Mouse (Mus musculus) cerebellum, postnatal 14 days (tissue): ENCODE data around the gene Prpf4.

Experiments
- DNase-seq, 2 experiments: peaks; one replicate each; pipeline ENCODE4 v3.0.0; 2021; ENCODE audit warnings: mixed read lengths in 2 of 2

Prpf4 gene

DNA sequence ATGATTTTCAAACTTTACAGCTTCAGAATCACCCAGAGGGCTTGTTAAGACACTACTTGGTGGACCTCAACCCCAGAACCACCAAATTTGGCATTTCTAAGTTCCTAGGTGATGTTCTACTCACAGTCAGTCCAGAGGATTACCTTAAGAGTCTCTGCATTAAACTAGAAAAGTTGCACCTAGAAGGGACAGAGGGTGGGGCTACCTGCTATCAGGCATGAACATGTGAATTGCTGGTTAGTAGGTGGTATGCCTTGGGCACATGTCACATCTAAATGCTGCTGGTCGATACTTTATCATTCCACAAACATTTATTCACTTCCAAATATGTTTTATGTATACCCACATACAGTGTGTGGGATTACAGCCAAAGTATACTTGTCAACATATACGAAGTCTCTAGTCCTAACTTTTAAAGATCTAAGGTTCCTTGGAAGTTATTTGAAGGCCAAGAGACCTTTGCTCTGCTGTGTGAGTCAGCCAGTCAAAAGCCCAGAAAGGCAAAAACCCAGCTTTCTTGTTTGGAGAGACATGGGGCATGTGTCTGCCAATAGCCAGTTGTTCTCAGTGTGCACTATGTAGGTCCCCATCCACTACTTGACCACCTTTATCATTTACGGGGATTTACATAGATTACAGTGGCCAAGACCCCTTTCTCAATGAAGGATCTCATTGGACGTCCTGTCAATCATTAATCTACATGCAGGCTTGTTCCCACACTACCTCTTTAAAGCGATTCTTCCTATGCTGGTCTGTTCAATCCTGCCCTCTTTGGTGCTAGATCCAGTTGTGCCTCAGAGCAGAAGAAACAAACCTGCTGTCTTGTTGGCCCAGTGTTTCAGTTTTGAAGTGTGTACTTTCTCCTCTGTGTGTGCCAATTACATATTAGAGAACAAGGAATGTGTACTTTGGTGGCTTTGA is 18.7 kb upstream of the Prpf4 start:
- no peak for DNase-seq

GRCm38 (mm10) chr4:62391892-62392291 is 16.7 kb upstream of the Prpf4 start:
- no peak for DNase-seq

GRCm38 (mm10) chr4:62393459-62393858 is 15.1 kb upstream of the Prpf4 start:
- DNase-seq: no peak

- no peak for DNase-seq
Observed at GRCm38 (mm10) chr4:62395806-62396205, 12.8 kb upstream of the Prpf4 start.

- no peak for DNase-seq
Observed at GRCm38 (mm10) chr4:62397616-62398365, 10.8 kb upstream of the Prpf4 start.

GRCm38 (mm10) chr4:62398956-62399355 is 9.6 kb upstream of the Prpf4 start:
- no peak for DNase-seq

- no peak for DNase-seq
Observed at GRCm38 (mm10) chr4:62406133-62406532, 2.5 kb upstream of the Prpf4 start.

- DNase-seq: peak; percentile 58 to 68
Observed at GRCm38 (mm10) chr4:62407730-62408582, 641 bp upstream of the Prpf4 start.

GRCm38 (mm10) chr4:62409615-62410014 is 1.0 kb downstream of the Prpf4 start:
- no peak for DNase-seq

GRCm38 (mm10) chr4:62410325-62410724 is 1.7 kb downstream of the Prpf4 start:
- no peak for DNase-seq

DNA sequence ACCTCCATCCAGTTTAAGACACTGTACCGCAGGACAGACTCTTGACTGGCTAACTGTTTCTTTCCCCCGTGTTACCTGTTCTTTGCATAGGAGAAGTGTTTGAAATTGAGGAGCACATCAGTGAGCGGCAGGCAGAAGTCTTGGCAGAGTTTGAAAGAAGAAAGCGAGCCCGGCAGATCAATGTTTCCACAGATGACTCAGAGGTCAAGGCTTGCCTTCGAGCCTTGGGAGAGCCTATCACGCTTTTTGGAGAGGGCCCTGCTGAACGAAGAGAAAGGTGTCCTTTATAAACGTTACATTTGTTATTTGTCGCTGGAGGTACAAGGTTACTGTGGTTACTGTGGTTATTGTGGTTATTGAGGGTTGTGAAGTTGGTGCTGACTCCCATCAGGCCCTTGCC is 3.0 kb downstream of the Prpf4 start:
- no peak for DNase-seq

DNA sequence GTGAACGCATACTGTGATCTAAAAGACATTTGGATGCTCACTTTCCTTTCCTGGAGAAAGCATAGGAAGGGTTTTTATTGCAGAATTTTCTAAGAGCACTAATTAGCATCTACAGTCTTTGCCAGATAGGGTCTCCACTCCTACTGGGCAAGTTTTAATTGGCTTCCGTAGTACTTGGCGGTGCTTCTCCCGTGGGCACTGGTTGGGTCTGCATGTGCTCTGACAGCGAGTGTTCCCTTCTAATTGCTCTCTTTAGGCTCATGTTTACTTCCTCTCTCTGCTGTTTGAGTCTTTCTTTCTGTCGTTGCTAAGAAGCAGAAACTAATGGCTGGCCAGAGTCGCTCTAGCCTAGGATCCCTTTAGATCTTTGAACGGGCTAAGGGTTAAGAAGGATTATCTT is 9.9 kb downstream of the Prpf4 start:
- DNase-seq: no peak

DNA sequence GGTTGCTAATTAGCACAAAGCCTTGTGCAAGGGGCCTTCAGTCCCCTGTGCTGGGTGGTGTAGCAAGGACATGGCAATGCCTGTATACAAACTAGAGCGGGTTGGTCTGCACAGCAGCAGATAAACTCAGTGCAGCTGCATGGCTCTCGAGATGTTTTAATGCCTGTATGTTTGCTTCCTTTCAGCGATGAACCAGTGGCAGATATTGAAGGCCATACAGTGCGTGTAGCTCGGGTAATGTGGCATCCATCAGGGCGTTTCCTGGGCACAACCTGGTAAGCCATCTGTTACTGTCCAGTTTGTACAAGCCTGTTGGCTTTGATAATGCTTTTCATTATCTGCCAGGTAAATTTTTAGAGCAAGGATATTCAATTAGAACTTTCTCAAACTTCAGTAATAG is 10.5 kb downstream of the Prpf4 start:
- DNase-seq: peak in 1 of 2 experiments; percentile 37

DNA sequence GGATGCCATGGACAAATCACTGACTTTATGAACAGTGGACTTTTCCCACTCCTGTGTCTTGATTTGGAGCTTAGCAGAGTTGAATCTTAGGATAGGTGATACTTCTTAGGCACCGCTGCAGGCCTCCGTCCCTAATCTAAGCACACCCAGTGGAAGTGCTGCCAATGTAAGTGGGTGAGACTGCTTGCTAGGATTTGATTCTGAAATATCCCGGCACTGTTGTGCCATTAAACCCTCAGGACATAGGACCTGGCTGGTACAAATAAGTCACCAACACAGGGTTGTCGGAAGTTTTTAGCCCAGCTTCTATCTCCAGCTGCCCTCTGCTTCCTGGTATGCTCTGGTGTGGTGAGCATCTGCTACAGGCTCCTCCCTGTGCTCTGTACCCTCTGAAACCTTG is 17.3 kb downstream of the Prpf4 start:
- DNase-seq: no peak

- peak; percentile 26 to 31 for DNase-seq
Observed at GRCm38 (mm10) chr4:62427978-62428758, 19.6 kb downstream of the Prpf4 start.

DNA sequence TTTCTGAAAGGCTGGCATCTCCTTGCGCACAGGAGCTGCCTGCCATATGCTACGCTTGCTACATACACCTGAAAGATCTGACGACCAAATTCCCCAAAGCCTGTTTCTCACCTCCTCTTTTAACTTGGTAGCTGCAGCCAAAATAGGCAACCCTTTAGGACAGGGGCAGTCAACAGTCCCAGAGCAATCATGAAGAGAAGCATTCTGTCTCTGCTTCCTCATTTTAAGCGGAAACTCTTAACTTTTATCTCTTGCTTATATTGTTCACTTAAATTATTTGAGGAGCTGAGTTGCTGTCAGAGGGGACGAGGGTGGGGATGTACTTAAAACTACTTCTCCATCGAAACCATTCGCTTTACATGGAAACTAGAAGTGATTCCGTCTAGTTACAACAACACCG is 21.0 kb downstream of the Prpf4 start:
- DNase-seq: no peak

DNA sequence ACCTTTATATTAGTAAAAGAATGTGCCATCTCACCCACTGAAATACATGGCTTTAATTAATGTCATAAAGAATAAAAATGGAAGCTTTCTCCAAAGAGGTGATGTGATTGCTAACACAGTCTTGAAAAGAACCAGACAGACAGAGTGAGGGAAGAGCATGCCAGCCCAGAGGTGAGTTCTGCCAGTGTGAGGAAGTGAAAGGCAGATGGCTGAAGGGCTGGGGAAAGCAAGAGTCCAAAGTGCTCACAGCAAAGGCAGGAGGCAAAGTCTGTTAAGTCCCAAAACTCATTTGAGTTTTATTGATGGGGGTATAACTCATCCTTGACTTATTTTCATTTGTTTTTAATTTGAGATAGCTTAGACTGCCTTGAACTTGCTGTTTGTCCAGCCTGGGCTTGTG is 22.1 kb downstream of the Prpf4 start:
- no peak for DNase-seq

DNA sequence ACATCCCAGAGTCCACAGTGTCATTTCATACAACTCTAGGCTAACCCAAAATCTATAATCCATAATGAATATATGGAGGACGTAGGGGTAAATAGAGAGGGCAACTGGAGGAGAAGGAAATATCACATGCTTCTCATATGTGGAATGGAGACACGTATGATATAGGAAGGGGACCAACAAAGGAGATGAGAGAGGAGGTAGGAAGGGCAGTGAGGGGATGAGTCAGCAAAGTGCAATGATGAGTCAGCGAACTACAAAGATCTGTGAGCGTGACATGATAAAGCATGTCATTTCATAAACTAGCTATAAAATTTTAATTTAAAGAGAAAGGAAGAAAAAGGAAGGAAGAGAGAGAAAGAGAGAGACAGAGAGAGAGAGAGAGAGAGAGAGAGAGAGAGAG is 22.9 kb downstream of the Prpf4 start:
- no peak for DNase-seq

- DNase-seq: no peak
Observed at GRCm38 (mm10) chr4:62433939-62434870, 25.6 kb downstream of the Prpf4 start.

GRCm38 (mm10) chr4:62435081-62435480 is 26.5 kb downstream of the Prpf4 start, which contains the start of gene Rnf183:
Gene Rnf183, minus strand, starts transcription at chr4:62435252.
- no peak for DNase-seq

GRCm38 (mm10) chr4:62437256-62437778 is 28.7 kb downstream of the Prpf4 start:
- DNase-seq: no peak
